ENCODE assay signal across 8 mouse cellular contexts in genomic region chr17:33954646-33955554, GRCm38 (mm10). TPM values are rescaled to one million over a fixed set of nuclear protein-coding genes. Genes with fewer than 3 reads are reported as not detected.
DNase-seq lines count a peak whose midpoint lies in the region; ATAC-seq and TF ChIP-seq lines count a peak whose summit lies in the region.

No protein-coding gene starts in this region.

- H3K27me3 ChIP-seq in G1E (ENCODE audit: insufficient read depth, low read length) = no peaks in the 10 kb centered on the region
- no peaks in the 10 kb centered on the region for H3K27me3 ChIP-seq in intestine, embryonic 16.5 days (replicated peaks; ENCODE audit: control insufficient read depth, insufficient read depth, low read length)
- no peaks in the 10 kb centered on the region for H3K27me3 ChIP-seq in midbrain, embryonic 15.5 days (replicated peaks)

- TF ChIP-seq POLR2A in embryonic fibroblast, embryonic 13.5 days (IDR thresholded peaks at IDR 0.05; ENCODE audit: low read depth, low read length) = peak; percentile 38; the same call in 1 of the 2 replicates

- peaks cover 57% of the 10 kb centered on the region for H3K4me1 ChIP-seq in G1E (ENCODE audit: insufficient read depth, low read depth, low read length)
- H3K4me1 ChIP-seq in embryonic fibroblast, embryonic 13.5 days (ENCODE audit: control insufficient read depth, insufficient read depth, low read length) = peaks cover 8% of the 10 kb centered on the region
- peaks cover 45% of the 10 kb centered on the region for H3K4me1 ChIP-seq in intestine, embryonic 16.5 days (ENCODE audit: control insufficient read depth, insufficient read depth, low read length)
- peaks cover 65% of the 10 kb centered on the region for H3K4me1 ChIP-seq in midbrain, embryonic 15.5 days

- no peak for ATAC-seq in G1E (ENCODE audit: extremely low read depth, insufficient number of reproducible peaks, low FRiP score, poor library complexity, severe bottlenecking)
- ATAC-seq in intestine, embryonic 16.5 days = peak; percentile 12
- peak; percentile 61 for ATAC-seq in midbrain, embryonic 15.5 days (replicated peaks)
- no peak for ATAC-seq in activated CD4-positive, CD25-positive, alpha-beta regulatory T cell, adult 4 months

- no peak for TF ChIP-seq CTCF in G1E (IDR thresholded peaks at IDR 0.05; ENCODE audit: low read depth, low read length)
- TF ChIP-seq CTCF in embryonic fibroblast, embryonic 13.5 days (IDR thresholded peaks at IDR 0.05; ENCODE audit: borderline replicate concordance, insufficient read depth, low read length) = no peak

- peak overlapping the region; percentile 80 for H3K4me2 ChIP-seq in intestine, embryonic 16.5 days (ENCODE audit: low read depth, low read length)
- peak overlapping the region; percentile 83 for H3K4me2 ChIP-seq in midbrain, embryonic 15.5 days

- under 1% methylated on average over 33 of the region's 33 CpGs for WGBS in intestine, embryonic 16.5 days
- WGBS in midbrain, embryonic 15.5 days = 1% methylated on average over 33 of the region's 33 CpGs

- peak; percentile 47 for DNase-seq in kidney, adult 9 months
- DNase-seq in kidney, postnatal 10 days = no peak
- DNase-seq in G1E (ENCODE audit: low spot score) = no peak
- DNase-seq in gastrocnemius, adult 8-10 months (ENCODE audit: low spot score in 2 of 2) = no peak

- peaks cover 81% of the 10 kb centered on the region for H3K36me3 ChIP-seq in G1E (replicated peaks)
- peaks cover 5% of the 10 kb centered on the region; the same call in 1 of the 2 replicates for H3K36me3 ChIP-seq in intestine, embryonic 16.5 days (ENCODE audit: control insufficient read depth, insufficient read depth, low read length)
- H3K36me3 ChIP-seq in midbrain, embryonic 15.5 days (replicated peaks) = peaks cover 25% of the 10 kb centered on the region

- H3K9ac ChIP-seq in intestine, embryonic 16.5 days (ENCODE audit: low read depth, low read length) = peak overlapping the region; percentile 95
- peak overlapping the region; percentile 93 for H3K9ac ChIP-seq in midbrain, embryonic 15.5 days

- peak overlapping the region; percentile 93 for H3K4me3 ChIP-seq in G1E (ENCODE audit: low read depth, low read length)
- H3K4me3 ChIP-seq in embryonic fibroblast, embryonic 13.5 days (ENCODE audit: insufficient read depth, low read length) = peak overlapping the region; percentile 91
- H3K4me3 ChIP-seq in intestine, embryonic 16.5 days (ENCODE audit: low read length) = peak overlapping the region; percentile 84
- peak overlapping the region; percentile 94 for H3K4me3 ChIP-seq in midbrain, embryonic 15.5 days

- peak overlapping the region; percentile 76 for H3K27ac ChIP-seq in embryonic fibroblast, embryonic 13.5 days (ENCODE audit: insufficient read depth, low read length)
- peak overlapping the region; percentile 85 for H3K27ac ChIP-seq in intestine, embryonic 16.5 days (ENCODE audit: low read length)
- H3K27ac ChIP-seq in midbrain, embryonic 15.5 days = peak overlapping the region; percentile 87

- no peaks in the 10 kb centered on the region for H3K9me3 ChIP-seq in G1E (replicated peaks)
- no peaks in the 10 kb centered on the region for H3K9me3 ChIP-seq in intestine, embryonic 16.5 days (ENCODE audit: control insufficient read depth, low read length)
- H3K9me3 ChIP-seq in midbrain, embryonic 15.5 days = no peaks in the 10 kb centered on the region

RNA-seq across cellular contexts. Expression of gene Vps52, which starts 0.7 kb away (rescaled TPM):
- total RNA-seq in G1E (2014; fragmentation: Nextera tagmentation) = 30.0 and 34.1 TPM in 2 replicates
- 18.5 and 19.8 TPM in 2 replicates for total RNA-seq in G1E (2017)
- 45.6 and 48.9 TPM in 2 replicates for polyA plus RNA-seq in G1E (2012)
- 34.0 and 35.7 TPM in 2 replicates for polyA plus RNA-seq in embryonic fibroblast, embryonic 13.5 days (2011; ENCODE audit: insufficient read length, low read depth, missing spikeins)
- 46.3 and 48.1 TPM in 2 replicates for polyA plus RNA-seq in intestine, embryonic 16.5 days (2015; fragmentation: Nextera tagmentation; extraction: Ambion mirVana)
- polyA plus RNA-seq in midbrain, embryonic 15.5 days (2015; fragmentation: Nextera tagmentation; extraction: Ambion mirVana) = 80.9 and 84.4 TPM in 2 replicates
- total RNA-seq in gastrocnemius, adult 8-10 months (2022) = 10 to 100 TPM; 32.0 to 34.6 (median 32.5) TPM
- 10 to 100 TPM; 25.1 to 28.2 TPM for polyA plus RNA-seq in activated CD4-positive, CD25-positive, alpha-beta regulatory T cell, adult 4 months (2017; shearing (Covaris generic))

RNA-seq across cellular contexts. Expression of gene Rps18, which starts 0.9 kb away (rescaled TPM):
- total RNA-seq in G1E (2014; fragmentation: Nextera tagmentation) = 2,195 and 2,298 TPM in 2 replicates
- total RNA-seq in G1E (2017) = 1,704 and 1,830 TPM in 2 replicates
- polyA plus RNA-seq in G1E (2012) = 739 and 1,633 TPM in 2 replicates
- polyA plus RNA-seq in embryonic fibroblast, embryonic 13.5 days (2011; ENCODE audit: insufficient read length, low read depth, missing spikeins) = 1,572 and 1,668 TPM in 2 replicates
- polyA plus RNA-seq in intestine, embryonic 16.5 days (2015; fragmentation: Nextera tagmentation; extraction: Ambion mirVana) = 1,753 and 1,902 TPM in 2 replicates
- polyA plus RNA-seq in midbrain, embryonic 15.5 days (2015; fragmentation: Nextera tagmentation; extraction: Ambion mirVana) = 689 and 743 TPM in 2 replicates
- 100 to 1,000 TPM; 380 to 500 (median 432) TPM for total RNA-seq in gastrocnemius, adult 8-10 months (2022)
- 1,000 to 10,000 TPM; 6,680 to 7,218 TPM for polyA plus RNA-seq in activated CD4-positive, CD25-positive, alpha-beta regulatory T cell, adult 4 months (2017; shearing (Covaris generic))

RNA-seq across cellular contexts. Expression of gene B3galt4, which starts 3.6 kb away (rescaled TPM):
- total RNA-seq in G1E (2014; fragmentation: Nextera tagmentation) (1.7 and 1.9 TPM in 2 replicates), G1E (2017) (3.0 and 3.6 TPM in 2 replicates)
- 10.9 and 13.5 TPM in 2 replicates for polyA plus RNA-seq in G1E (2012)
- 2.3 and 3.6 TPM in 2 replicates for polyA plus RNA-seq in embryonic fibroblast, embryonic 13.5 days (2011; ENCODE audit: insufficient read length, low read depth, missing spikeins)
- polyA plus RNA-seq in intestine, embryonic 16.5 days (2015; fragmentation: Nextera tagmentation; extraction: Ambion mirVana) = 12.6 and 15.5 TPM in 2 replicates
- 14.9 and 15.1 TPM in 2 replicates for polyA plus RNA-seq in midbrain, embryonic 15.5 days (2015; fragmentation: Nextera tagmentation; extraction: Ambion mirVana)
- total RNA-seq in gastrocnemius, adult 8-10 months (2022) = 1 to 10 TPM; 1.4 to 1.8 (median 1.5) TPM
- 10 to 100 TPM; 18.7 to 19.0 TPM for polyA plus RNA-seq in activated CD4-positive, CD25-positive, alpha-beta regulatory T cell, adult 4 months (2017; shearing (Covaris generic))

RNA-seq across cellular contexts. Expression of gene Wdr46, which starts 14.4 kb away (rescaled TPM):
- total RNA-seq in G1E (2014; fragmentation: Nextera tagmentation) (29.6 and 34.2 TPM in 2 replicates), G1E (2017) (30.7 and 31.1 TPM in 2 replicates)
- polyA plus RNA-seq in G1E (2012) = 72.2 and 83.2 TPM in 2 replicates
- 20.3 and 20.5 TPM in 2 replicates for polyA plus RNA-seq in embryonic fibroblast, embryonic 13.5 days (2011; ENCODE audit: insufficient read length, low read depth, missing spikeins)
- 24.3 and 26.1 TPM in 2 replicates for polyA plus RNA-seq in intestine, embryonic 16.5 days (2015; fragmentation: Nextera tagmentation; extraction: Ambion mirVana)
- polyA plus RNA-seq in midbrain, embryonic 15.5 days (2015; fragmentation: Nextera tagmentation; extraction: Ambion mirVana) = 25.9 and 26.2 TPM in 2 replicates
- total RNA-seq in gastrocnemius, adult 8-10 months (2022) = 10 to 100 TPM in 1 of 4 experiments, 1 to 10 TPM in 3; 7.8 to 11.5 (median 8.7) TPM
- polyA plus RNA-seq in activated CD4-positive, CD25-positive, alpha-beta regulatory T cell, adult 4 months (2017; shearing (Covaris generic)) = 10 to 100 TPM; 11.8 to 16.6 TPM

RNA-seq across cellular contexts. Expression of gene Pfdn6, which starts 14.8 kb away (rescaled TPM):
- total RNA-seq in G1E (2014; fragmentation: Nextera tagmentation) = 63.5 and 75.3 TPM in 2 replicates
- total RNA-seq in G1E (2017) = 133 and 141 TPM in 2 replicates
- polyA plus RNA-seq in G1E (2012) = 347 and 373 TPM in 2 replicates
- polyA plus RNA-seq in embryonic fibroblast, embryonic 13.5 days (2011; ENCODE audit: insufficient read length, low read depth, missing spikeins) = 80.7 and 87.8 TPM in 2 replicates
- 150 and 167 TPM in 2 replicates for polyA plus RNA-seq in intestine, embryonic 16.5 days (2015; fragmentation: Nextera tagmentation; extraction: Ambion mirVana)
- polyA plus RNA-seq in midbrain, embryonic 15.5 days (2015; fragmentation: Nextera tagmentation; extraction: Ambion mirVana) = 178 TPM in 2 replicates
- 10 to 100 TPM; 56.4 to 69.1 (median 64.0) TPM for total RNA-seq in gastrocnemius, adult 8-10 months (2022)
- 100 to 1,000 TPM; 113 to 146 TPM for polyA plus RNA-seq in activated CD4-positive, CD25-positive, alpha-beta regulatory T cell, adult 4 months (2017; shearing (Covaris generic))

Comparison
In these comparisons a context has a peak if more than half of its experiments do, and no peak if none do; other contexts are left out.
1. ATAC-seq: peak in intestine, embryonic 16.5 days (single experiment) and midbrain, embryonic 15.5 days (single experiment); none in G1E (single experiment) and activated CD4-positive, CD25-positive, alpha-beta regulatory T cell, adult 4 months (single experiment).
2. Peak in every context shown above with its lines, with median percentiles within 50 percentile points of each other: H3K4me3 ChIP-seq and H3K27ac ChIP-seq.